Mouse (Mus musculus): ENCODE measurements around the gene Gamt.
"Not testable (repeated sequence)": the region's sequence is repeated elsewhere in the genome, so short reads cannot be mapped to it uniquely, and the experiment has no call there.

Gene Gamt

GRCm38 (mm10) chr10:80258752-80259462 lies 1.9 kb downstream of the Gamt start:
- no peak for DNase-seq (ENCODE audit: low read depth, low spot score)

GRCm38 (mm10) chr10:80257936-80258335 lies 2.9 kb downstream of the Gamt start:
- no peak for DNase-seq (ENCODE audit: low read depth, low spot score)

GRCm38 (mm10) chr10:80255881-80256535 lies 4.8 kb downstream of the Gamt start:
- DNase-seq (ENCODE audit: low read depth, low spot score), result no peak

DNA sequence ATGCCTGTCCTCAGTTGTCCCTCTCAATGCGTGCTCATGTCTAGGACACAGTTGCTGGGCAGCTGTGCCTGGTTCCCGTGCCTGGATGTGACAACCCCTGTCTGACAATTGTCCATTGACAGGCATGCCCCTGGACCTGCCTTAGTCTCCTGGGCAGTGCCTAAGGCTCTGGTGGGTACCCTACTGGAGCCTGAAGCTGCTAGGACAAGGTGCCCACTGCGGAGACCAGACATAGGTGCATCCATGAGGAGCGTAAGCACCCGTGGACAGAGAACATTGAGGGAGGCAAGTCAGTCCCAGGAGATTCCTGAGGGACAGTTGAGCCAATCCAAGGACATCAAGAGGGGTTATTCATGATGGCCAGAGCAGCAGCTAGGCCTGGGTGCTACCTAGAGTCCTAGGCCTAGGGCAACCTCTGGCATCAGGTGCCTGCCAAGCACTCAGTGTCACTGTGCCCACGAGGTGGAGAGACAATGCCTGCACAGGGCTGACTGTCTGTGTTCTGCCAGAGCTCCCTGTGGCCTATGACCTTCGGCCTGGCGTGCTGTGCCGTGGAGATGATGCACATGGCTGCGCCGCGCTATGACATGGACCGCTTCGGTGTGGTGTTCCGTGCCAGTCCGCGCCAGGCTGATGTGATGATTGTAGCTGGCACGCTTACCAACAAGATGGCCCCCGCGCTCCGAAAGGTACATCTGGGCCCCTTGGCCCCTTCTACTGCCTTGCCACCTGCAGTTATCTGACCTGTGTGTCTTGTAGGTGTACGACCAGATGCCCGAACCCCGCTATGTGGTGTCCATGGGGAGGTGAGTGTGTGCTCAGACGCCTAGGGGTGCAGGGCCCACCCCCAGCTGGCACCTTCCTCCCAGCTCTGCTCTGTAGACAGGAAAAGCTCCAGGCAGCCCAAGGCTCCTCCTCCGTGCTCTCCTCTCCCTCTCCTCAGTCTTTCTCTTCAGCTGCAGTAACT lies 6.2 kb downstream of the Gamt start:
- no peak for DNase-seq (ENCODE audit: low read depth, low spot score)

- no peak for DNase-seq (ENCODE audit: low read depth, low spot score)
Observed at GRCm38 (mm10) chr10:80253551-80253950, 7.3 kb downstream of the Gamt start.

DNA sequence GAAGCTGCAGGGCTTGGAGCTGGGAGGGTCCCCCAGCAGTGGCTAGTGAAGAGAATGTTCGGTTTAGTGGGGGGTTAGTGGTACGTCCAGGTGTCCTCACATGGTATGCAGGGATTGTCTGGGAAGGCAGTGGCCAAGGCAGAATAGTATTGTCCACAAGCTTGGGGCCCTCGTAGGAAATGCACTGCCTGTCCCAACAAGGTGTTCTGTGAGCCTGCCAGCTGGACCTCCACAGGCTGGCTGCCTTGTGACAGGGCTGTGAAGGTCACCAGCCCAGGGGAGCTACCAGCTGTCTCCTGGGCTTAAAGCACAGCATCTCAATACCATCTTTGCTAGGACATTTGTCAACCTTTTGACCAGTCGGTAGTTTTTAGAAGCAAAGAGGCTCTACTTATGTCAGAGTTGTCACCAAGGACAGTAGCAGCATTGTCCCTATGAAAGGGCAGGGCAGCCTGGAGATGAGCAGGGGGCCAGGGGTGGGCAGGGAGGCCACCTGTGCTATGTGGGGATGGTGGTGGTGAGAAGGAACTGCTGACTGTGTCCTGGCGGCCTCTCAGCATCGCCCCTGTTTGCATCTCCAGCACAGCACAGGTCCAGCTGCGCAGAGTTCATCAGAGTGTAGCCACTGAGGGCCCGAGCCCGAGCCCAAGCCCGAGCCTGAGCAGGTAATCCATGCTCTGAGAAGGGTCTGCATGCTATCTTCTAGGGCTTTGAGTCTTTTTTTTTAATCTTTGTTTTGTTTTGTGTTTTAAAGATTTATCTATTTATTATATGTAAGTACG lies 8.1 kb downstream of the Gamt start:
- no peak for DNase-seq (ENCODE audit: low read depth, low spot score)

- DNase-seq (ENCODE audit: low read depth, low spot score), result no peak
Observed at GRCm38 (mm10) chr10:80252011-80252410, 8.8 kb downstream of the Gamt start.

GRCm38 (mm10) chr10:80250573-80250972 lies 10.2 kb downstream of the Gamt start:
- DNase-seq (ENCODE audit: low read depth, low spot score), result no peak

GRCm38 (mm10) chr10:80250059-80250458 lies 10.8 kb downstream of the Gamt start:
- DNase-seq (ENCODE audit: low read depth, low spot score), result no peak

GRCm38 (mm10) chr10:80248971-80249640 lies 11.7 kb downstream of the Gamt start, which contains the start of gene Ndufs7:
Gene Ndufs7, plus strand, starts transcription at chr10:80249121.
- peak; percentile 83 for DNase-seq (ENCODE audit: low read depth, low spot score)

DNA sequence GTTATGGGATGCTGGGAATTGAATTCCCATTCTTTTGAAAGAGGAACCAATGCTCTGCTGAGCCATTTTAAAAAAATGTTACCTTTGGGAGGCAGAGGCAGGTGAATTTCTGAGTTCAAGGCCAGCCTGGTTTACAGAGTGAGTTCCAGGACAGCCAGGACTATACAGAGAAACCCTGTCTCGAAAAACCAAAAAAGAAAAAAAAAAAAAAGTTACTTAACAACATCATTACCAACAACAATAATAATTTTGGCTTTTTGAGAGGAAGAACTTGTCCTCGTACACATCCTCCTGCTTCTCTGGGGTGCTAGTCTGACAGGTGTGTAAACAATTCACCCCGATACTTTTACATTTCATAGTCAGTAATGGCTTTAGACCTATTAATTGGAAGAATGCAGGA lies 12.4 kb downstream of the Gamt start:
- not testable (repeated sequence) for DNase-seq (ENCODE audit: low read depth, low spot score)

- DNase-seq (ENCODE audit: low read depth, low spot score), result no peak
Observed at GRCm38 (mm10) chr10:80247849-80248248, 13.0 kb downstream of the Gamt start.

DNA sequence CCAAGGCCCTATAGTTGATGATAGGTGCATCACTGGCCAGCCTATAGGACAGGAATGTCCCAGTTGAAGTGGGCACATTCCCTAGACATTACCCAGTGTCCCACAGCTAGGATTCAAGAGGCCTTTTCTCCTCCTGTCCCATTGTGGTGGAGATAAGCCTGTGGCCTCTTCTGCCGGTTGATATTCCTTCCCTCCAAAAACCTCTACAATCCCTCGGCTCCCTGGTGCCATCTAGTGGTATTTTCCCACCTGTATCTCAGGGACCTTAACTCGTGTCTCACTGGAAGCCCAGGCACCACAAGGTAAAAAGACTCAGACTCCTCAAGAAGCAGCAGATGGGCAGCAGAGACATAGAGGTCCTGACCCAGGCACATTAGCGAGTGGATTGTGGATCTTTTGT lies 15.2 kb downstream of the Gamt start:
- peak; percentile 81 for DNase-seq (ENCODE audit: low read depth, low spot score)

DNA sequence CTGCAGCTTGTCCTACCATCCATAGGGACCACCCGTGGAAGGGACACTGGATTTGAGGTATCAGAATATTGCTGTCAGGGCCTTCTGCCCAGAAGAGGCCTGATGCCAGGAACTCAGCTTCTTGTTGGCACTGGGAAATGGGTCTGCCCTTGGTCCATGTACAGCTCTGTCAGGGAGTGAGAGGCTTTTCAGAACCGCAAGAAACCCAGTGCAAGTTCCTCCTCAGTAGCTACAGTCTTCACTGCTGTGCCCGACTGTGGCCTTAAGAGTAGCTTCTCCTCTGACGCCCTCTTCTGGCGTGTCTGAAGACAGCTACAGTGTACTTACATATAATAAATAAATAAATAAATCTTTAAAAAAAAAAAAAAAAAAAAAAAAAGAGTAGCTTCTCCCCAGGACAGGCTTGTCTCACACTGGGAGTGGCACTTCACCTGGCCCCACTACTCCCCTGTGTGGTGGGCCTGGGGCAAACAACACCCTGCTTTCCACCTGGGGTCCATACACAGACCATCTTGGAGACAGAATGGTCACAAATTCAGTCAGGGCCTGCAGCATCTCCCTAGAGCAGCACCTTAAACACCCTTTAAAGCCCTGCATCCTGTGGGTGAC lies 15.9 kb downstream of the Gamt start:
- no peak for DNase-seq (ENCODE audit: low read depth, low spot score)

DNA sequence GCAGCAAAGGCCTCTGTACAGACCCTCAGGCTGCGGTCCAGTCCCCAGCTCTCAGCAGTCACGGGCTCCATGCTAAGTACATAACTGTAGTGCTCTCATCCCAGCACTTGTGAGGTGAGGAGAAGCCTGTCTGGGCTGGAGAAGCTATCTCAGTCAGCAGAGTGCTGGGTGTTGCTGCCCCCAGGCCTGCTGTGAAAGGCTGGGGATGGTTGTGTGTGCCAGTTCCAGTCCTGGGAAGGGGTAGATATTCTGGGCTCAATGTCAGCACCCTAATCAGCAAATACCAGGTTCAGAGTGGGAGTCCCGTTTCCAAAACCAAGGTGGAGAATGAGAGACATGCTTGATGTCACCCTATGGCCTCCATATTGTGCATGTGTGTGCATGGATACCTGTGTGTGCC lies 18.2 kb downstream of the Gamt start:
- no peak for DNase-seq (ENCODE audit: low read depth, low spot score)

DNA sequence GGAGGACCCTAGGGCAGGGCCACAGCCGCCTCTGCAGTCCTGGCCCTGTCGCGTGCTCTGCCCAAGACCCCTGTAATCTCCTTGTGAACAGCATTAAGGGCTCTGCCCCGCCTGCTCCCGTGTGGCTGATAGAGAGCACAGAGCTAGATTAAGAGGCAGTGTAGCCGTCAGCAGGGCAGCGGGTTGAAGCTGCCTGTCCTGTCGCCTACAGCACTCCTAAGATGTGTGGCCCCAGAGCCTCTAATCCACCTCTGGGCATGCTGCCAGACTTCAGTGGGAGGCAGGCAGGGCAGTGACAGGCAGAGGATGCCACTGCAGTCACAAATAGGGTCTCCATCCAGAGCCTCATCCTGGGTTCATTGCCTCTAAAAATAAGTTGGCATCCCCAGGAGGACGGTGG lies 18.7 kb downstream of the Gamt start:
- DNase-seq (ENCODE audit: low read depth, low spot score), result no peak

- DNase-seq (ENCODE audit: low read depth, low spot score), result no peak
Observed at GRCm38 (mm10) chr10:80239791-80240190, 21.0 kb downstream of the Gamt start.

- DNase-seq (ENCODE audit: low read depth, low spot score), result no peak
Observed at GRCm38 (mm10) chr10:80238306-80238705, 22.5 kb downstream of the Gamt start.

DNA sequence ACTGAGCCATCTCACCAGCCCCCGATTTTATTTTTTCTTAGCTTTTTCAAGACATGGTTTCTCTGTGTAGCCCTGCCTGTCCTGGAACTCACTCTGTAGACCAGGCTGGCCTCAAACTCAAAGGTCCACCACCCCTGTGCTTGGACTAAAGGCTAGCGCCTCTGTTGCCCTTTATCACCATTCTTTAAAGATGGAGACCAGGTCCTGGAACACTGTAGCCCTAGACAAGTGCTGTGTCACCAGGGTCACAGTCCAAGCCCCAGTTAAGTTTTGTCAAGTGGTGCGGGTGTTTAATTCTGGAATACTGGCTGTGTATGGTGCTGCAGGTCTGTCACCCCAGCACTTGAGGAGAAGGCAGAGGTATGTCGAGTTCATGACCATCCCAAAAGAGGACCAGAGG lies 23.8 kb downstream of the Gamt start:
- DNase-seq (ENCODE audit: low read depth, low spot score), result no peak

DNA sequence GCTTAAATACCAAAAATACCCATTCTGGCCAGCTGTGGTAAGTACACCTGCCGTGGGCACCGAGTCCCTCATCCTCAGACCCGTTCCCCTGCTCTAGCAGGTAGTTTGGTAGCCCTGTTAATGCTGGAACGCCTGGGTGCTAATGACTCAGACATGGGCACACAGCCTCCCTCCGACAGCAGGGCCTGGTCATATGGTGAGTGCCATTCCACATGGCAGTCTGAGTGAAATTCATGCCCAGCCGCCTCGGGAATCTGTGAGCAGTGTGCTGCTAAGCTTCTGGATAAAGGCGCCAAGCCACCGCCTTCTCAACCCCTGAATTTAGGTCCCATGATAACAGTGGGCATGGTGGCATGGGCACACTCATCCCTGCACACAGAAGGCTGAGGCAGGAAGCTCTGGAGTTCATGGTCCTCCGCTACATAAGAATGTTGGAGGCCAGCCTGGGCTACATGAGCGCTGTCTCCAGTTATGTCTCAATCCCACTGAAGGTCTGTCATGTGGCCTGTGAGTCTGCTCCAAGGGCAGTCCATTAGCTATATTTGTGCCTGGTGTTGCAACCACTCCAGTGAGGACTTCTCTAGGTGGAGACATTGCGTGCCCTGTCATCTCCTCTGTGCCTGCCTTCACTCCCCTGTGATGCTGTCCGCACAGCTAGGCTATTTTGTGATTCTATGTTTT lies 24.5 kb downstream of the Gamt start:
- no peak for DNase-seq (ENCODE audit: low read depth, low spot score)
